Mouse (Mus musculus) midbrain, embryonic 10.5 days (tissue): ENCODE measurements around the gene Foxi1. TPM values are rescaled to one million over a fixed set of nuclear protein-coding genes. Genes with fewer than 3 reads are reported as not detected.
A peak's percentile ranks its signal among the peaks of the same experiment; 100 is the strongest.

Experiments used
- DNase-seq: peaks from one replicate; pipeline ENCODE4 v3.0.0-alpha.2; 2017; ENCODE audit warnings: low spot score
- H3K27ac ChIP-seq: fragments of 300-500 bp; sonication (generic); replicated peaks from 2 replicates; pipeline ENCODE4 v1.5.1; 2016; ENCODE audit warnings: mild to moderate bottlenecking
- H3K27me3 ChIP-seq: fragments of 300-500 bp; sonication (generic); 2 replicates; pipeline ENCODE4 v1.6.1; 2016; ENCODE audit warnings: low read depth, mild to moderate bottlenecking; ENCODE audit not compliant: poor library complexity, severe bottlenecking
- H3K36me3 ChIP-seq: fragments of 300-500 bp; sonication (generic); 2 replicates; pipeline ENCODE4 v1.6.1; 2016; ENCODE audit warnings: mild to moderate bottlenecking, moderate library complexity
- H3K4me1 ChIP-seq: fragments of 300-500 bp; sonication (generic); 2 replicates; pipeline ENCODE4 v1.6.1; 2016
- H3K4me3 ChIP-seq: fragments of 300-500 bp; sonication (generic); 2 replicates; pipeline ENCODE4 v1.5.1; 2016; ENCODE audit warnings: mild to moderate bottlenecking, moderate library complexity
- H3K9me3 ChIP-seq: fragments of 300-500 bp; sonication (generic); replicated peaks from 2 replicates; pipeline ENCODE4 v1.6.1; 2016; ENCODE audit warnings: mild to moderate bottlenecking
- WGBS: fragments of 180-500 bp; shearing (Covaris S2); methylation state at CpG from one replicate; pipeline ENCODE4 v1.1.7; 2016; 5-methylcytosine and 5-hydroxymethylcytosine counted together
- polyA plus RNA-seq: library from polyadenylated mRNA; unstranded; fragments of >200 nt; fragmentation: Nextera tagmentation; extraction: Ambion mirVana; gene quantifications from 2 replicates; pipeline ENCODE4 v1.2.1, GENCODE M21; 2016

Gene Foxi1
- polyA plus RNA-seq, 1 experiment from 2014 or later: not detected

GRCm38 (mm10) chr11:34194158-34194941 is 13.5 kb downstream of the Foxi1 start:
- 78% methylated on average over 9 of the region's 9 CpGs for whole genome bisulfite sequencing
- Histone ChIP-seq H3K36me3 (no peaks in the 10 kb centered on the region), H3K4me3 (no peak overlapping the region), H3K4me1 (0 out of 2 replicates have a peak, but pooled peaks cover 5% of the 10 kb centered on the region), H3K27me3 (no peaks in the 10 kb centered on the region), H3K27ac (no peak overlapping the region), H3K9me3 (no peaks in the 10 kb centered on the region)
- no peak for DNase-seq

- DNase-seq: no peak
- Histone ChIP-seq H3K27me3 (no peaks in the 10 kb centered on the region), H3K4me3 (no peak overlapping the region), H3K36me3 (no peaks in the 10 kb centered on the region), H3K4me1 (0 out of 2 replicates have a peak, but pooled peaks cover 5% of the 10 kb centered on the region), H3K27ac (no peak overlapping the region), H3K9me3 (no peaks in the 10 kb centered on the region)
- 60% methylated on average over 3 of the region's 3 CpGs for WGBS
Measured at GRCm38 (mm10) chr11:34193658-34194057, 14.2 kb downstream of the Foxi1 start.

GRCm38 (mm10) chr11:34184266-34184665 is 23.6 kb downstream of the Foxi1 start:
- no peak overlapping the region for H3K4me3 ChIP-seq
- WGBS: 87% methylated on average over 2 of the region's 2 CpGs
- H3K9me3 ChIP-seq: no peaks in the 10 kb centered on the region
- no peak for DNase-seq
- H3K4me1 ChIP-seq: peaks cover 13% of the 10 kb centered on the region
- no peak overlapping the region for H3K27ac ChIP-seq
- H3K36me3 ChIP-seq: no peaks in the 10 kb centered on the region
- no peaks in the 10 kb centered on the region for H3K27me3 ChIP-seq

- Histone ChIP-seq H3K36me3 (no peaks in the 10 kb centered on the region), H3K4me3 (no peak overlapping the region), H3K4me1 (peaks cover 13% of the 10 kb centered on the region), H3K27ac (peak overlapping the region; percentile 71), H3K9me3 (no peaks in the 10 kb centered on the region), H3K27me3 (no peaks in the 10 kb centered on the region)
- WGBS: 43% methylated on average over 8 of the region's 8 CpGs
- DNase-seq: peak; percentile 22
Measured at GRCm38 (mm10) chr11:34181214-34182117, 26.4 kb downstream of the Foxi1 start.

GRCm38 (mm10) chr11:34178752-34179151 is 29.1 kb downstream of the Foxi1 start:
- no peaks in the 10 kb centered on the region for H3K9me3 ChIP-seq
- H3K36me3 ChIP-seq: no peaks in the 10 kb centered on the region
- H3K27me3 ChIP-seq: no peaks in the 10 kb centered on the region
- no peak for DNase-seq
- 89% methylated on average over 2 of the region's 2 CpGs for WGBS
- H3K4me3 ChIP-seq: no peak overlapping the region
- H3K4me1 ChIP-seq: peaks cover 13% of the 10 kb centered on the region
- H3K27ac ChIP-seq: no peak overlapping the region

- Histone ChIP-seq H3K36me3 (no peaks in the 10 kb centered on the region), H3K27ac (no peak overlapping the region), H3K27me3 (no peaks in the 10 kb centered on the region), H3K4me3 (no peak overlapping the region), H3K9me3 (no peaks in the 10 kb centered on the region), H3K4me1 (peaks cover 4% of the 10 kb centered on the region)
- WGBS: 83% methylated on average over 1 of the region's 1 CpGs
- no peak for DNase-seq
Measured at GRCm38 (mm10) chr11:34176371-34176770, 31.5 kb downstream of the Foxi1 start.

- H3K4me3 ChIP-seq: no peak overlapping the region
- H3K9me3 ChIP-seq: no peaks in the 10 kb centered on the region
- no peaks in the 10 kb centered on the region for H3K27me3 ChIP-seq
- H3K27ac ChIP-seq: no peak overlapping the region
- no peaks in the 10 kb centered on the region for H3K36me3 ChIP-seq
- DNase-seq: no peak
- peaks cover 11% of the 10 kb centered on the region for H3K4me1 ChIP-seq
- 86% methylated on average over 1 of the region's 1 CpGs for WGBS
Measured at GRCm38 (mm10) chr11:34171221-34171620, 36.7 kb downstream of the Foxi1 start.

GRCm38 (mm10) chr11:34169464-34169894 is 38.4 kb downstream of the Foxi1 start:
- DNase-seq: no peak
- H3K4me1 ChIP-seq: peaks cover 11% of the 10 kb centered on the region
- H3K27me3 ChIP-seq: no peaks in the 10 kb centered on the region
- WGBS: 23% methylated on average over 5 of the region's 5 CpGs
- no peak overlapping the region for H3K27ac ChIP-seq
- no peaks in the 10 kb centered on the region for H3K9me3 ChIP-seq
- H3K4me3 ChIP-seq: no peak overlapping the region
- H3K36me3 ChIP-seq: no peaks in the 10 kb centered on the region

GRCm38 (mm10) chr11:34166392-34166791 is 41.5 kb downstream of the Foxi1 start:
- no peak overlapping the region for H3K27ac ChIP-seq
- H3K36me3 ChIP-seq: no peaks in the 10 kb centered on the region
- H3K4me1 ChIP-seq: peaks cover 11% of the 10 kb centered on the region
- DNase-seq: no peak
- H3K27me3 ChIP-seq: no peaks in the 10 kb centered on the region
- 84% methylated on average over 4 of the region's 4 CpGs for WGBS
- no peak overlapping the region for H3K4me3 ChIP-seq
- peaks cover 5% of the 10 kb centered on the region; the same call in 1 of the 2 replicates for H3K9me3 ChIP-seq

- H3K27me3 ChIP-seq: no peaks in the 10 kb centered on the region
- WGBS: 95% methylated on average over 11 of the region's 11 CpGs
Measured at GRCm38 (mm10) chr11:34165278-34165677, 42.6 kb downstream of the Foxi1 start.

GRCm38 (mm10) chr11:34158916-34159315 is 49.0 kb downstream of the Foxi1 start:
- Histone ChIP-seq H3K4me1 (no peaks in the 10 kb centered on the region), H3K27me3 (no peaks in the 10 kb centered on the region), H3K36me3 (no peaks in the 10 kb centered on the region), H3K4me3 (no peak overlapping the region), H3K27ac (no peak overlapping the region), H3K9me3 (peaks cover 7% of the 10 kb centered on the region; the same call in 1 of the 2 replicates)
- no peak for DNase-seq
- WGBS: 78% methylated on average over 9 of the region's 9 CpGs

More at GRCm38 (mm10) chr11:34165278-34165677, 42.6 kb downstream of the Foxi1 start:
- no peaks in the 10 kb centered on the region for H3K36me3 ChIP-seq
- peaks cover 11% of the 10 kb centered on the region for H3K4me1 ChIP-seq
- peaks cover 7% of the 10 kb centered on the region; the same call in 1 of the 2 replicates for H3K9me3 ChIP-seq
- no peak for DNase-seq
- H3K4me3 ChIP-seq: no peak overlapping the region
- H3K27ac ChIP-seq: no peak overlapping the region

GRCm38 (mm10) chr11:34155235-34155634 is 52.7 kb downstream of the Foxi1 start:
- 0 out of 2 replicates have a peak, but pooled peaks cover 4% of the 10 kb centered on the region for H3K4me1 ChIP-seq
- H3K9me3 ChIP-seq: no peaks in the 10 kb centered on the region
- no peaks in the 10 kb centered on the region for H3K27me3 ChIP-seq
- WGBS: 89% methylated on average over 7 of the region's 7 CpGs
- no peak overlapping the region for H3K27ac ChIP-seq
- no peak overlapping the region for H3K4me3 ChIP-seq
- no peak for DNase-seq
- H3K36me3 ChIP-seq: no peaks in the 10 kb centered on the region
